Mouse (Mus musculus) left cerebral cortex, adult 8-10 months (tissue): ENCODE measurements around the gene Slc25a23. TPM values are rescaled to one million over a fixed set of nuclear protein-coding genes. Genes with fewer than 3 reads are reported as not detected.

ENCODE experiments used
- DNase-seq, 2 experiments: peaks; one replicate each; pipeline ENCODE4 v3.0.0; 2022; ENCODE audit warnings: low spot score in 2 of 2
- total RNA-seq, 4 experiments: library from RNA; stranded (reverse); gene quantifications; 2 replicates each; pipeline ENCODE4 v1.2.4; 2022

The Slc25a23 gene
- 100 to 1,000 TPM; 313 to 347 (median 323) TPM for total RNA-seq

- peak; percentile 49 to 81 for DNase-seq
Measured at GRCm38 (mm10) chr17:57059486-57059977, at the start of gene Slc25a23. TSS of gene Slc25a23 (minus strand) at chr17:57059863.

GRCm38 (mm10) chr17:57108666-57109171 is 49.1 kb upstream of the Slc25a23 start:
- no peak for DNase-seq

GRCm38 (mm10) chr17:57108040-57108665 is 48.5 kb upstream of the Slc25a23 start:
- no peak for DNase-seq

GRCm38 (mm10) chr17:57107064-57107463 is 47.4 kb upstream of the Slc25a23 start:
- DNase-seq = no peak

- DNase-seq = no peak
Measured at GRCm38 (mm10) chr17:57106035-57106368, 46.3 kb upstream of the Slc25a23 start.

GRCm38 (mm10) chr17:57105181-57106034 is 45.7 kb upstream of the Slc25a23 start, which contains the start of gene Tnfsf9:
TSS of gene Tnfsf9 (plus strand) at chr17:57105325.
- peak in 1 of 2 experiments; percentile 25 for DNase-seq

- DNase-seq = no peak
Measured at GRCm38 (mm10) chr17:57104496-57104895, 44.8 kb upstream of the Slc25a23 start.

- no peak for DNase-seq
Measured at GRCm38 (mm10) chr17:57102276-57102675, 42.6 kb upstream of the Slc25a23 start.

GRCm38 (mm10) chr17:57099629-57100325 is 40.1 kb upstream of the Slc25a23 start:
- no peak for DNase-seq

- DNase-seq = no peak
Measured at GRCm38 (mm10) chr17:57098321-57098720, 38.7 kb upstream of the Slc25a23 start.

- peak; percentile 54 to 79 for DNase-seq
Measured at GRCm38 (mm10) chr17:57096623-57096920, 36.9 kb upstream of the Slc25a23 start.

GRCm38 (mm10) chr17:57095855-57096622 is 36.4 kb upstream of the Slc25a23 start:
- peak in 1 of 2 experiments; percentile 16 for DNase-seq

GRCm38 (mm10) chr17:57094222-57094621 is 34.6 kb upstream of the Slc25a23 start:
- no peak for DNase-seq

GRCm38 (mm10) chr17:57087049-57087832 is 27.6 kb upstream of the Slc25a23 start, which contains the start of gene Tubb4a:
TSS of gene Tubb4a (minus strand) at chr17:57087782.
- DNase-seq = peak; percentile 86 to 91

GRCm38 (mm10) chr17:57085970-57086757 is 26.5 kb upstream of the Slc25a23 start:
- DNase-seq = peak in 1 of 2 experiments; percentile 55

- DNase-seq = no peak
Measured at GRCm38 (mm10) chr17:57082481-57082880, 22.8 kb upstream of the Slc25a23 start.

GRCm38 (mm10) chr17:57081234-57081842 is 21.7 kb upstream of the Slc25a23 start:
- no peak for DNase-seq

GRCm38 (mm10) chr17:57079919-57080318 is 20.3 kb upstream of the Slc25a23 start:
- no peak for DNase-seq

GRCm38 (mm10) chr17:57078336-57078735 is 18.7 kb upstream of the Slc25a23 start, which contains the start of gene Dennd1c:
TSS of gene Dennd1c (minus strand) at chr17:57078514.
- no peak for DNase-seq
